Mouse (Mus musculus): ENCODE results near the gene Dcx.

GRCm38 (mm10) chrX:143931400-143932185 is 1.5 kb downstream of the Dcx start:
- TF ChIP-seq POLR2A (IDR thresholded peaks at IDR 0.05; ENCODE audit: borderline replicate concordance, insufficient read depth, low read length) (no peak), CTCF (IDR thresholded peaks at IDR 0.05; ENCODE audit: borderline replicate concordance, insufficient read depth, low read depth, low read length) (no peak)

Measured in cerebellum, adult 2 months (tissue).